Mouse (Mus musculus): ENCODE data around the gene Eif5a. TPM values are rescaled to one million over a fixed set of nuclear protein-coding genes. Genes with fewer than 3 reads are reported as not detected.
"Not testable (repeated sequence)": the region's sequence is repeated elsewhere in the genome, so short reads cannot be mapped to it uniquely, and the experiment has no call there.

The Eif5a gene
- polyA plus RNA-seq, 1 experiment: 618 TPM

DNA sequence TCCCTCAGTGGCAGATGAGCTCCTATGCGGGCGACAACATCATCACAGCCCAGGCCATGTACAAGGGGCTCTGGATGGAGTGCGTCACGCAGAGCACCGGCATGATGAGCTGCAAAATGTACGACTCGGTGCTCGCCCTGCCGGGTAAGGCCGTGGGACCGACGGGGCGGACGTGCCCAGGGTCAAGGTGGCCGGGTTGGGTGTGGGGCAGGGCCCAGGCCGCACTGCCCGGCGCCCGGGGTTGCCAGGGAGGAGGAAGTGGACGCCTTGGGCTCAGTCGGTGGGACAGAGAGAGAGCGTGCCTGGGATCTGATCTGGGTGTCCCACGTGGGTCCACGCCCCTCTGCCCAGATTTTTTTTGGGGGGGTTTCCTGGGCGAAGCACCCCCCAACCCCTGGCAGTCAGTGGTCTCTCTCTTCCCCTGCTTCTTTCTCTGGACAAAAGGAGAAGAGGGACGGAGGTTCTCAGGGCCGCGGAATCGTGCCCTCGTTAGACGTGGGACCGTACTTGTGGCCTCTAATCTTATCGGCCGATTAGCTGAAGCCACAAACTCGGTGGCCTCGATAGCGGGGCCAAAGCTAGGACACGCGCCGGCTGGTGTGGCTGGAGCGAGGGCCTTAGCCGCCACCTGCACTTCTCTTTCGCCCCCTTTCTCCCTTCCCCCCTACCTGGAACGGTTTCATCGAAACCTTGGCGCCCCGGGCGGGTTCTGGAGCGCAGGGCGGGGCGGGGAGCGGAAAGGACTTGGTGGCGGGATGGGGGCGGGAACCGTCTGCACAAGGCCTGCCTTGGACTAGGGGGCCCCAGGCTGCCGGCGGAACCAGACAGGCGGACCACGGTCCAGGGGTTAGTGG lies 44.5 kb upstream of the Eif5a start:
- WGBS: 6% methylated on average over 59 of the region's 59 CpGs
- Histone ChIP-seq H3K27ac (ENCODE audit: control insufficient read depth, insufficient read depth, low read length) (no peak overlapping the region), H3K4me1 (replicated peaks; ENCODE audit: control insufficient read depth, insufficient read depth, low read length) (peaks cover 7% of the 10 kb centered on the region; the same call in 1 of the 2 replicates), H3K36me3 (ENCODE audit: control insufficient read depth, insufficient read depth, low read length) (no peaks in the 10 kb centered on the region; the same call in 1 of the 2 replicates), H3K4me3 (ENCODE audit: control insufficient read depth, insufficient read depth, low read length) (no peak overlapping the region; the same call in 1 of the 2 replicates), H3K27me3 (ENCODE audit: control insufficient read depth, insufficient read depth, low read length) (peaks cover 18% of the 10 kb centered on the region; the same call in 1 of the 2 replicates)
- no peak for DNase-seq
- TF ChIP-seq CTCF (IDR thresholded peaks at IDR 0.05; ENCODE audit: borderline replicate concordance, control insufficient read depth, extremely low read depth, insufficient read depth, low read length, poor library complexity) (no peak), POLR2A (IDR thresholded peaks at IDR 0.05; ENCODE audit: control insufficient read depth, extremely low read depth, insufficient read depth, low read length, poor library complexity) (no peak)

DNA sequence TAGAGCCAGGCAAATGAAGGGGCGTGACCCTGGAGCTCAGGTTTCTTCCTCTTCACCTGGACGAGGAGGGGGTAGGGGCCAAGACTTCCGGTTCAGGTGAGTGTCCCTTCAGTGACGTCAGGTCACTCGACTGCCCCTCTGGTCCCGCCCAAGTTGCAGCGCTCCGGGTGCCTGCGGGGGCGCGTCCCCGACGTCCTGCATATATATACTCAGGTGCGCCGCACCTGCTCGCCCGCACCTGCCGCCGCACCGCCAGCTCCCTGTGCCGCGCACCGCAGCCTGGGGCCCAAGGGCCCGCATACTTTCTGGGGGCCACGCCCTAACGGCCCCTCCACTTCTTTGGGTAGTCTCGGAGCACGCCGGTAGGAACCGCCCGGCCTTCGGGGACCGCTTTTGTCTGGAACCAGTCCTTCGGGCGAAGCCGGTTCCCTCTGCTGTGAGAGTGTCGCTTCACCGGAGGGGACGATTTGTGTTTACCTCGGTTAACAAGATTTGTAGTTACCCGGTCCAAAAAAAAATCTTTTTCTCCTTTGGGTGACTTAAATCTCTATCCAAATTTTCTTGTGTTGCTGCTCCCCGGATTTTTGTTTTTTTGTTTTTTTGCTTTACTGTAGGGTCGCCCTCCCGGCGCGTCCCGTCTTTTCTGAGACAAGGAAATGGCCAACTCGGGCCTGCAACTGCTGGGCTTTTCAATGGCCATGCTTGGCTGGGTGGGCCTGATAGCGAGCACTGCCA lies 43.7 kb upstream of the Eif5a start:
- 9% methylated on average over 49 of the region's 49 CpGs for WGBS
- Histone ChIP-seq H3K27me3 (ENCODE audit: control insufficient read depth, insufficient read depth, low read length) (peaks cover 18% of the 10 kb centered on the region; the same call in 1 of the 2 replicates), H3K36me3 (ENCODE audit: control insufficient read depth, insufficient read depth, low read length) (no peaks in the 10 kb centered on the region; the same call in 1 of the 2 replicates), H3K4me3 (ENCODE audit: control insufficient read depth, insufficient read depth, low read length) (no peak overlapping the region), H3K27ac (ENCODE audit: control insufficient read depth, insufficient read depth, low read length) (no peak overlapping the region), H3K4me1 (replicated peaks; ENCODE audit: control insufficient read depth, insufficient read depth, low read length) (peaks cover 7% of the 10 kb centered on the region; the same call in 1 of the 2 replicates)
- DNase-seq: no peak
- TF ChIP-seq POLR2A (IDR thresholded peaks at IDR 0.05; ENCODE audit: control insufficient read depth, extremely low read depth, insufficient read depth, low read length, poor library complexity) (no peak), CTCF (IDR thresholded peaks at IDR 0.05; ENCODE audit: borderline replicate concordance, control insufficient read depth, extremely low read depth, insufficient read depth, low read length, poor library complexity) (no peak)

DNA sequence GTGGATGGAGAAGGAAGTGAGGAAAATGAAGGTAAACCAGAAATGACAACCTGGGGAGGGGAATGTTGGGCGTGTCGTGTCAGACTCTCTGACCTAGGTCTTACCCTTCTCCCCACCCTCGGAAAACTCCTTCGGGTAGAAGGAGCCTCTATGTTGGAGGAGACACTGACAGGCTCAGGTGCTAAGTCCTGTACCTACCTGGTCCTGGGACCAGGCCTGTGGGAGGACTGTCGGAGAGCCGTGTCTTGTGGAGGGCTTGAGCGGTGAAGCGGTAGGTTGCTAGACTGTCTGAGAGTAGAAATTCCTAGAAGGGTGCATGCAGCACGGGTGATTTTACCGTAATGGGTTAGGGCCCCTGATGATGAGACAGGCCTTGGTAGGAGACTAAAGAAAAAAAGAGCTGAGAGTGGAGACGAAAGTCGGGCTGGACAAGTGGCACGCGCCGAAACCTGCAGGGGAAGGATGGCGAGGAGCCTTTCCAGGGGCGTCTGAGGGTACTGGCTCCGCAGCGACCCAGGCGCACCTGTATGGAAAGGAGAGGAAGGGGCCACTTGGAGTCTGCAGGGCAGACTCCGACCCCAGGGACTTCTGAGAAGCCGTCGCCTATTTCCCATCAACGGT lies 43.0 kb upstream of the Eif5a start, which contains the start of gene Cldn7:
Cldn7 (plus strand) TSS at position 130 of the 621 bp plus-strand sequence.
- Histone ChIP-seq H3K27me3 (ENCODE audit: control insufficient read depth, insufficient read depth, low read length) (peaks cover 18% of the 10 kb centered on the region; the same call in 1 of the 2 replicates), H3K4me1 (replicated peaks; ENCODE audit: control insufficient read depth, insufficient read depth, low read length) (peaks cover 7% of the 10 kb centered on the region; the same call in 1 of the 2 replicates), H3K4me3 (ENCODE audit: control insufficient read depth, insufficient read depth, low read length) (no peak within 1 kb of the TSS), H3K36me3 (ENCODE audit: control insufficient read depth, insufficient read depth, low read length) (no peaks in the 10 kb centered on the region), H3K27ac (ENCODE audit: control insufficient read depth, insufficient read depth, low read length) (no peak within 1 kb of the TSS)
- no peak for DNase-seq
- WGBS: 38% methylated on average over 24 of the region's 24 CpGs
- TF ChIP-seq POLR2A (IDR thresholded peaks at IDR 0.05; ENCODE audit: control insufficient read depth, extremely low read depth, insufficient read depth, low read length, poor library complexity) (no peak), CTCF (IDR thresholded peaks at IDR 0.05; ENCODE audit: borderline replicate concordance, control insufficient read depth, extremely low read depth, insufficient read depth, low read length, poor library complexity) (no peak)

DNA sequence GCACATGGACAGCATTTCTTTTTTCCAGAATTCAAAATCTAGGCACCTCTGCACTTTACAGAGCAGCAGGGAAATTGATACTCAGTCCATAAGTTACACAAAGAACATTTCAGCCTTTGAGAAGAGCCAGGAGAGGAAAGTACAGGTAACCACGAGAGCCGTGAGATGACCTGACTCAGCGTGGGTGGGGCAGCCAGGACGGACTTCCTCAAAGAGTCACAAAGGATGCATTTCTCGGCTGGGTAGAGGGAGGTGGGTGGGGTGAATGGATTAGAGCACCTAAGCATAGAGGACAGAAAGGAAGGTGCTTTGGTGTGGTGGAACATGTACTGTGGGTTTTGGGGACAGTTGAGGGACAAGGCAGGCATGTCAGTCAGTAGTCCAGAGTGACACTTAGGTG lies 40.1 kb upstream of the Eif5a start:
- peaks cover 16% of the 10 kb centered on the region; the same call in 1 of the 2 replicates for H3K27me3 ChIP-seq (ENCODE audit: control insufficient read depth, insufficient read depth, low read length)
- H3K27ac ChIP-seq (ENCODE audit: control insufficient read depth, insufficient read depth, low read length): no peak overlapping the region
- WGBS: 8% methylated on average over 5 of the region's 5 CpGs
- no peak overlapping the region for H3K4me3 ChIP-seq (ENCODE audit: control insufficient read depth, insufficient read depth, low read length)
- DNase-seq: no peak
- peaks cover 6% of the 10 kb centered on the region; the same call in 1 of the 2 replicates for H3K4me1 ChIP-seq (replicated peaks; ENCODE audit: control insufficient read depth, insufficient read depth, low read length)
- TF ChIP-seq CTCF (IDR thresholded peaks at IDR 0.05; ENCODE audit: borderline replicate concordance, control insufficient read depth, extremely low read depth, insufficient read depth, low read length, poor library complexity): no peak
- no peak for TF ChIP-seq POLR2A (IDR thresholded peaks at IDR 0.05; ENCODE audit: control insufficient read depth, extremely low read depth, insufficient read depth, low read length, poor library complexity)
- H3K36me3 ChIP-seq (ENCODE audit: control insufficient read depth, insufficient read depth, low read length): no peaks in the 10 kb centered on the region

DNA sequence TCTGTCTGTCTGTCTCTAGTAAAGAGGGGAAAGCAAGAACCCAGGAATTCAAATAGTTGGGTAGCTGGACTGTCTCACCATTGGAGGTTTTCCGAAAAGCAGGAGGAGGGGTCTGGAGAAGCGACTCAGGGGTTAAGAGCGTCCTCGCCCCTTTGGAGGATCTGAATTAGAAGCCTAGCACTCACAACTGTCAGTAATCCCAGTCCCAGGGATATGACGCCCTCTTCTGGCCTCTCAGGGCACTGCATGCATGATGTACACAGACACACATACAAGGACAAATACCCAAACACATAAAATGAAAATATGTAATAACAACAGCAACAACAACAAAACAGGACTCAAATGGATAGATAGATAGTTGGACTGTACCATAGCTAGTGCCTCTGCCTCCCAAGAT lies 38.9 kb upstream of the Eif5a start:
- H3K27ac ChIP-seq (ENCODE audit: control insufficient read depth, insufficient read depth, low read length): no peak overlapping the region
- peaks cover 6% of the 10 kb centered on the region; the same call in 1 of the 2 replicates for H3K27me3 ChIP-seq (ENCODE audit: control insufficient read depth, insufficient read depth, low read length)
- no peak for TF ChIP-seq CTCF (IDR thresholded peaks at IDR 0.05; ENCODE audit: borderline replicate concordance, control insufficient read depth, extremely low read depth, insufficient read depth, low read length, poor library complexity)
- no peak for TF ChIP-seq POLR2A (IDR thresholded peaks at IDR 0.05; ENCODE audit: control insufficient read depth, extremely low read depth, insufficient read depth, low read length, poor library complexity)
- no peaks in the 10 kb centered on the region for H3K36me3 ChIP-seq (ENCODE audit: control insufficient read depth, insufficient read depth, low read length)
- DNase-seq: no peak
- H3K4me1 ChIP-seq (replicated peaks; ENCODE audit: control insufficient read depth, insufficient read depth, low read length): peaks cover 4% of the 10 kb centered on the region; the same call in 1 of the 2 replicates
- 69% methylated on average over 5 of the region's 5 CpGs for WGBS
- no peak overlapping the region for H3K4me3 ChIP-seq (ENCODE audit: control insufficient read depth, insufficient read depth, low read length)

DNA sequence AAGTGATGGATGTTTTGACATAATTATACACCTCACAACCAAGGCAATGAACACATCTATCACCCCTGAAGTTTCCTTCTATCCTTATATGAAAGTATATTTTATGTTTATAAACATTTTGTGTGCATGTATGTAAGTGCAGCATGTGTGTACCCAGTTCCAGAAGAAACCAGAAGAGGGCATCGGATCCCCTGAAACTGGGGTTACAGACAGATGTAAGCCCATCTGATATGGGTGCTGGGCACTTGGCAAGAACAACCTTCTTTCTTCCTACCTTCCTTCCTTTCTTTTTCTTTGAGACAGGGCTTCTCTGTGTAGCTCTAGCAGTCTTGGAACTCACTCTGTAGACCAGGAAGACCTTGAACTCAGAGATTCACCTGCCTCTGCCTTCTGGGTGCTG lies 34.5 kb upstream of the Eif5a start:
- Histone ChIP-seq H3K27me3 (ENCODE audit: control insufficient read depth, insufficient read depth, low read length) (no peaks in the 10 kb centered on the region), H3K4me3 (ENCODE audit: control insufficient read depth, insufficient read depth, low read length) (no peak overlapping the region), H3K27ac (ENCODE audit: control insufficient read depth, insufficient read depth, low read length) (no peak overlapping the region), H3K36me3 (ENCODE audit: control insufficient read depth, insufficient read depth, low read length) (no peaks in the 10 kb centered on the region), H3K4me1 (replicated peaks; ENCODE audit: control insufficient read depth, insufficient read depth, low read length) (no peaks in the 10 kb centered on the region)
- peak; percentile 25 for DNase-seq
- no peak for TF ChIP-seq CTCF (IDR thresholded peaks at IDR 0.05; ENCODE audit: borderline replicate concordance, control insufficient read depth, extremely low read depth, insufficient read depth, low read length, poor library complexity)
- TF ChIP-seq POLR2A (IDR thresholded peaks at IDR 0.05; ENCODE audit: control insufficient read depth, extremely low read depth, insufficient read depth, low read length, poor library complexity): no peak
- WGBS: 78% methylated on average over 1 of the region's 1 CpGs

DNA sequence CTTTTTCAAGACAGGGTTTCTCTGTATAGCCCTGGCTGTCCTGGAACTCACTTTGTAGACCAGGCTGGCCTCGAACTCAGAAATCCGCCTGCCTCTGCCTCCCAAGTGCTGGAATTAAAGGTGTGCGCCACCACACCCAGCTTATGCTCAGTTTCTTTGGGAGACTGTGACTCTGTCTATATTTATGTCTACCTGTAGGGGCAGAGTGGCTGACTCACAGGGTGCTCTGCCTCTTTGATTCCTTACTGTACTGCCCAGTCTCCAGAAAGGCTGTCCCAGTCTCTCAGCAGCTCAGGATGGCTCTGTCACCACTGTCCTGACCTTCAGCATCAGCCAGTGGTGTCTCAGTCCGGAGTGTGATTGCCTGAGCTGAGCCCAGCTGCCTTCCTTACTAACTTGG lies 33.9 kb upstream of the Eif5a start:
- not testable (repeated sequence) for H3K27me3 ChIP-seq (ENCODE audit: control insufficient read depth, insufficient read depth, low read length); H3K4me3 ChIP-seq (ENCODE audit: control insufficient read depth, insufficient read depth, low read length); H3K36me3 ChIP-seq (ENCODE audit: control insufficient read depth, insufficient read depth, low read length); H3K27ac ChIP-seq (ENCODE audit: control insufficient read depth, insufficient read depth, low read length); DNase-seq; H3K4me1 ChIP-seq (replicated peaks; ENCODE audit: control insufficient read depth, insufficient read depth, low read length)
- 86% methylated on average over 4 of the region's 4 CpGs for WGBS
